Mouse (Mus musculus): ENCODE measurements around the gene Rpa1. TPM values are rescaled to one million over a fixed set of nuclear protein-coding genes. Genes with fewer than 3 reads are reported as not detected.

Gene Rpa1
- polyA plus RNA-seq, 1 experiment = 21.3 TPM

- TF ChIP-seq CTCF (conservative IDR thresholded peaks at IDR 0.05; ENCODE audit: insufficient read depth, insufficient read length, low read depth, low read length) (no peak), POLR2A (IDR thresholded peaks at IDR 0.05; ENCODE audit: low read depth, low read length) (no peak)
- Histone ChIP-seq H3K27ac (ENCODE audit: insufficient read depth, low read depth, low read length) (no peak overlapping the region), H3K4me1 (ENCODE audit: control insufficient read depth, insufficient read depth, low read length) (peaks cover 8% of the 10 kb centered on the region; the same call in 1 of the 2 replicates), H3K27me3 (replicated peaks; ENCODE audit: control insufficient read depth, insufficient read depth, low read length) (no peaks in the 10 kb centered on the region), H3K36me3 (ENCODE audit: control insufficient read depth, insufficient read depth, low read length) (no peaks in the 10 kb centered on the region; the same call in 1 of the 2 replicates), H3K4me3 (ENCODE audit: insufficient read depth, low read depth, low read length) (no peak overlapping the region)
- DNase-seq = no peak
These were observed 3.1 kb upstream of the Rpa1 start for GRCm38 (mm10) chr11:75351225-75351624.

- Histone ChIP-seq H3K4me1 (ENCODE audit: control insufficient read depth, insufficient read depth, low read length) (peaks cover 8% of the 10 kb centered on the region; the same call in 1 of the 2 replicates), H3K27me3 (replicated peaks; ENCODE audit: control insufficient read depth, insufficient read depth, low read length) (no peaks in the 10 kb centered on the region), H3K4me3 (ENCODE audit: insufficient read depth, low read depth, low read length) (peak overlapping the region; percentile 77), H3K27ac (ENCODE audit: insufficient read depth, low read depth, low read length) (peak overlapping the region; percentile 74), H3K36me3 (ENCODE audit: control insufficient read depth, insufficient read depth, low read length) (no peaks in the 10 kb centered on the region)
- TF ChIP-seq CTCF (conservative IDR thresholded peaks at IDR 0.05; ENCODE audit: insufficient read depth, insufficient read length, low read depth, low read length) (no peak), POLR2A (IDR thresholded peaks at IDR 0.05; ENCODE audit: low read depth, low read length) (no peak)
- DNase-seq = no peak
- WGBS = 41% methylated on average over 10 of the region's 10 CpGs
These were observed 752 bp upstream of the Rpa1 start for GRCm38 (mm10) chr11:75348890-75349261.

GRCm38 (mm10) chr11:75347596-75347995, 528 bp downstream of the Rpa1 start:
- H3K27ac ChIP-seq (ENCODE audit: insufficient read depth, low read depth, low read length) = peak overlapping the region; percentile 24; the same call in 1 of the 2 replicates
- no peaks in the 10 kb centered on the region for H3K36me3 ChIP-seq (ENCODE audit: control insufficient read depth, insufficient read depth, low read length)
- 0% methylated on average over 10 of the region's 10 CpGs for WGBS

GRCm38 (mm10) chr11:75347188-75347585, 937 bp downstream of the Rpa1 start:
- no peak for DNase-seq
- TF ChIP-seq CTCF (conservative IDR thresholded peaks at IDR 0.05; ENCODE audit: insufficient read depth, insufficient read length, low read depth, low read length) (no peak), POLR2A (IDR thresholded peaks at IDR 0.05; ENCODE audit: low read depth, low read length) (no peak)
- no peak overlapping the region for H3K27ac ChIP-seq (ENCODE audit: insufficient read depth, low read depth, low read length)
- no peaks in the 10 kb centered on the region for H3K27me3 ChIP-seq (replicated peaks; ENCODE audit: control insufficient read depth, insufficient read depth, low read length)
- peaks cover 8% of the 10 kb centered on the region; the same call in 1 of the 2 replicates for H3K4me1 ChIP-seq (ENCODE audit: control insufficient read depth, insufficient read depth, low read length)
- WGBS = 43% methylated on average over 10 of the region's 10 CpGs
- no peaks in the 10 kb centered on the region for H3K36me3 ChIP-seq (ENCODE audit: control insufficient read depth, insufficient read depth, low read length)
- peak overlapping the region; percentile 33; the same call in 1 of the 2 replicates for H3K4me3 ChIP-seq (ENCODE audit: insufficient read depth, low read depth, low read length)

More at GRCm38 (mm10) chr11:75347596-75347995, 528 bp downstream of the Rpa1 start:
- Histone ChIP-seq H3K4me3 (ENCODE audit: insufficient read depth, low read depth, low read length) (peak overlapping the region; percentile 77), H3K27me3 (replicated peaks; ENCODE audit: control insufficient read depth, insufficient read depth, low read length) (no peaks in the 10 kb centered on the region), H3K4me1 (ENCODE audit: control insufficient read depth, insufficient read depth, low read length) (peaks cover 8% of the 10 kb centered on the region; the same call in 1 of the 2 replicates)
- DNase-seq = no peak
- no peak for TF ChIP-seq POLR2A (IDR thresholded peaks at IDR 0.05; ENCODE audit: low read depth, low read length)
- no peak for TF ChIP-seq CTCF (conservative IDR thresholded peaks at IDR 0.05; ENCODE audit: insufficient read depth, insufficient read length, low read depth, low read length)

- no peak overlapping the region for H3K27ac ChIP-seq (ENCODE audit: insufficient read depth, low read depth, low read length)
- H3K27me3 ChIP-seq (replicated peaks; ENCODE audit: control insufficient read depth, insufficient read depth, low read length) = no peaks in the 10 kb centered on the region
- no peak for DNase-seq
- peaks cover 8% of the 10 kb centered on the region; the same call in 1 of the 2 replicates for H3K4me1 ChIP-seq (ENCODE audit: control insufficient read depth, insufficient read depth, low read length)
- no peaks in the 10 kb centered on the region for H3K36me3 ChIP-seq (ENCODE audit: control insufficient read depth, insufficient read depth, low read length)
- no peak overlapping the region for H3K4me3 ChIP-seq (ENCODE audit: insufficient read depth, low read depth, low read length)
- TF ChIP-seq CTCF (conservative IDR thresholded peaks at IDR 0.05; ENCODE audit: insufficient read depth, insufficient read length, low read depth, low read length) (no peak), POLR2A (IDR thresholded peaks at IDR 0.05; ENCODE audit: low read depth, low read length) (no peak)
- WGBS = 58% methylated on average over 4 of the region's 4 CpGs
These were observed 1.5 kb downstream of the Rpa1 start for GRCm38 (mm10) chr11:75346556-75347187.

GRCm38 (mm10) chr11:75344716-75345115, 3.4 kb downstream of the Rpa1 start:
- WGBS = 83% methylated on average over 5 of the region's 5 CpGs
- no peak for DNase-seq
- Histone ChIP-seq H3K4me1 (ENCODE audit: control insufficient read depth, insufficient read depth, low read length) (peaks cover 8% of the 10 kb centered on the region; the same call in 1 of the 2 replicates), H3K36me3 (ENCODE audit: control insufficient read depth, insufficient read depth, low read length) (no peaks in the 10 kb centered on the region; the same call in 1 of the 2 replicates), H3K4me3 (ENCODE audit: insufficient read depth, low read depth, low read length) (no peak overlapping the region), H3K27me3 (replicated peaks; ENCODE audit: control insufficient read depth, insufficient read depth, low read length) (no peaks in the 10 kb centered on the region), H3K27ac (ENCODE audit: insufficient read depth, low read depth, low read length) (no peak overlapping the region)
- TF ChIP-seq POLR2A (IDR thresholded peaks at IDR 0.05; ENCODE audit: low read depth, low read length) (no peak), CTCF (conservative IDR thresholded peaks at IDR 0.05; ENCODE audit: insufficient read depth, insufficient read length, low read depth, low read length) (no peak)

GRCm38 (mm10) chr11:75344163-75344562, 4.0 kb downstream of the Rpa1 start:
- no peak overlapping the region for H3K4me3 ChIP-seq (ENCODE audit: insufficient read depth, low read depth, low read length)
- H3K36me3 ChIP-seq (ENCODE audit: control insufficient read depth, insufficient read depth, low read length) = peaks cover 4% of the 10 kb centered on the region
- DNase-seq = peak; percentile 34
- no peaks in the 10 kb centered on the region for H3K27me3 ChIP-seq (replicated peaks; ENCODE audit: control insufficient read depth, insufficient read depth, low read length)
- H3K4me1 ChIP-seq (ENCODE audit: control insufficient read depth, insufficient read depth, low read length) = peaks cover 8% of the 10 kb centered on the region; the same call in 1 of the 2 replicates
- no peak for TF ChIP-seq CTCF (conservative IDR thresholded peaks at IDR 0.05; ENCODE audit: insufficient read depth, insufficient read length, low read depth, low read length)
- no peak for TF ChIP-seq POLR2A (IDR thresholded peaks at IDR 0.05; ENCODE audit: low read depth, low read length)
- WGBS = 53% methylated on average over 2 of the region's 2 CpGs
- H3K27ac ChIP-seq (ENCODE audit: insufficient read depth, low read depth, low read length) = no peak overlapping the region

Measured in kidney, adult 2 months (tissue).